Comparison of ENCODE assay signal across 10 mouse cellular contexts in the genomic region with DNA sequence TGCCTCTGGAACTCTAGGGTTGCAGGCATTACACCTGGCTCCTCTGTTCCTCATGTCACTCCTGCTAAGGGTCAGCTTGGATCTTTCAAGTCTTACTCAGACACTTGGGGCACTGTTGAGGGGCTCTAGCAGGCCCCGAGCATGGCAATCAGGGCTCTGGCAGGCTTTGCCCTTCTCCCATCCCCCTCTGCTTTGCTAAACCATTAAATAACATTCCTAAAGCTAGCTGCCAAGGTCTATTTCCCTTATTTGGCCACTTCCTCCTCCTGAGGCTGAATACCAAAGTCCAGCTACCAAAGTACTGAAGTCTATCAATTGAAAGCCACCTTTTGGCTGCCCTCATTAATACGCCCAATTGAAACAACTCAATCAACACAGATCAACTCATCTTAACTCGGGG. TPM values are rescaled to one million over a fixed set of nuclear protein-coding genes. Genes with fewer than 3 reads are reported as not detected.
DNase-seq lines count a peak whose midpoint lies in the region; ATAC-seq and TF ChIP-seq lines count a peak whose summit lies in the region.
"Had no signal": no experiment of that assay in that cellular context is flagged by ENCODE, and none has a peak within 500 bp of the region (broad histone marks: within the 10 kb centered on the region; RNA-seq: fewer than 3 reads in every experiment).

No protein-coding gene starts in this region.

- H3K4me2 ChIP-seq in embryonic facial prominence, embryonic 13.5 days: peak overlapping the region; percentile 16; the same call in 1 of the 2 replicates
- H3K4me2 ChIP-seq in myocyte (ENCODE audit: low read depth): no peak overlapping the region

- no peak for ATAC-seq in embryonic facial prominence, embryonic 13.5 days (ENCODE audit: insufficient number of reproducible peaks, insufficient read depth, low FRiP score, low TSS enrichment, low read depth)

- no peak for DNase-seq in heart, embryonic 10.5 days (ENCODE audit: low spot score)
- no peak for DNase-seq in heart, postnatal 14 days
- no peak for DNase-seq in limb, embryonic 10.5 days (ENCODE audit: low spot score)
- no peak for DNase-seq in spleen, postnatal 4 days (ENCODE audit: low spot score in 2 of 2)
- no peak for DNase-seq in left cerebral cortex, adult 11 months (ENCODE audit: low spot score)
- no peak for DNase-seq in cerebellum, postnatal 14 days
- DNase-seq: cerebellum, adult 9-11 months; right cerebral cortex, postnatal 25 days had no signal

- peaks cover 5% of the 10 kb centered on the region; the same call in 1 of the 2 replicates for H3K27me3 ChIP-seq in heart, embryonic 10.5 days (ENCODE audit: insufficient read depth, poor library complexity, severe bottlenecking)
- H3K27me3 ChIP-seq in embryonic facial prominence, embryonic 13.5 days: peaks cover 7% of the 10 kb centered on the region
- peaks cover 24% of the 10 kb centered on the region for H3K27me3 ChIP-seq in limb, embryonic 10.5 days (ENCODE audit: low read depth, poor library complexity, severe bottlenecking)
- peaks cover 4% of the 10 kb centered on the region for H3K27me3 ChIP-seq in myocyte (ENCODE audit: control insufficient read depth, insufficient read depth, insufficient read length)

- no peaks in the 10 kb centered on the region for H3K36me3 ChIP-seq in heart, embryonic 10.5 days
- H3K36me3 ChIP-seq in embryonic facial prominence, embryonic 13.5 days: no peaks in the 10 kb centered on the region
- no peaks in the 10 kb centered on the region for H3K36me3 ChIP-seq in limb, embryonic 10.5 days
- H3K36me3 ChIP-seq in myocyte (ENCODE audit: control insufficient read depth, insufficient read depth): no peaks in the 10 kb centered on the region

- H3K27ac ChIP-seq in heart, embryonic 10.5 days: 0 out of 2 replicates have a peak overlapping the region, but pooled peaks have one; percentile 9
- no peak overlapping the region for H3K27ac ChIP-seq in embryonic facial prominence, embryonic 13.5 days
- peak overlapping the region; percentile 50 for H3K27ac ChIP-seq in limb, embryonic 10.5 days

- no peak overlapping the region for H3ac ChIP-seq in myocyte (ENCODE audit: control insufficient read depth, insufficient read length)

- H3K79me2 ChIP-seq in myocyte (ENCODE audit: control insufficient read depth, insufficient read depth): no peaks in the 10 kb centered on the region

- no peaks in the 10 kb centered on the region for H3K9me3 ChIP-seq in heart, embryonic 10.5 days
- H3K9me3 ChIP-seq in embryonic facial prominence, embryonic 13.5 days: no peaks in the 10 kb centered on the region
- no peaks in the 10 kb centered on the region for H3K9me3 ChIP-seq in limb, embryonic 10.5 days (replicated peaks)

- H3K4me3 ChIP-seq in heart, embryonic 10.5 days: no peak overlapping the region
- no peak overlapping the region for H3K4me3 ChIP-seq in embryonic facial prominence, embryonic 13.5 days
- no peak overlapping the region for H3K4me3 ChIP-seq in limb, embryonic 10.5 days
- no peak overlapping the region for H3K4me3 ChIP-seq in myocyte

- no peak for TF ChIP-seq POLR2A in myocyte (IDR thresholded peaks at IDR 0.05; ENCODE audit: insufficient read length, low read depth)

- H3K4me1 ChIP-seq in heart, embryonic 10.5 days: peaks cover 24% of the 10 kb centered on the region
- H3K4me1 ChIP-seq in embryonic facial prominence, embryonic 13.5 days: peaks cover 27% of the 10 kb centered on the region
- H3K4me1 ChIP-seq in limb, embryonic 10.5 days: peaks cover 34% of the 10 kb centered on the region

- no peak overlapping the region for H3K9ac ChIP-seq in embryonic facial prominence, embryonic 13.5 days

- intact Hi-C loops in heart, postnatal 14 days (cut with DNase I): no loop called here

- 40% methylated on average over 3 of the region's 3 CpGs for WGBS in heart, embryonic 10.5 days
- WGBS in embryonic facial prominence, embryonic 13.5 days: 29% methylated on average over 3 of the region's 3 CpGs
- WGBS in limb, embryonic 10.5 days: 35% methylated on average over 3 of the region's 3 CpGs

TF ChIP-seq in myocyte, 11 proteins besides CTCF, POLR2A, EP300 and RAD21:
- TF ChIP-seq SRF (IDR thresholded peaks at IDR 0.05; ENCODE audit: control insufficient read depth, insufficient read length, low read depth) (peak; percentile 82), USF1 (IDR thresholded peaks at IDR 0.05; ENCODE audit: low read depth) (no peak)

RNA-seq across cellular contexts. Expression of gene Gstt1, which starts 3.5 kb away (rescaled TPM):
- polyA plus RNA-seq in heart, embryonic 10.5 days (2016; fragmentation: Nextera tagmentation; extraction: Ambion mirVana): 5.1 and 17.3 TPM in 2 replicates
- 1 to 10 TPM; 7.0 to 9.1 TPM for total RNA-seq in heart, postnatal 14 days (2021)
- 9.9 and 17.6 TPM in 2 replicates for polyA plus RNA-seq in embryonic facial prominence, embryonic 13.5 days (2015; fragmentation: Nextera tagmentation; extraction: Ambion mirVana)
- polyA plus RNA-seq in limb, embryonic 10.5 days (2016; fragmentation: Nextera tagmentation; extraction: Ambion mirVana): 1.7 and 3.8 TPM in 2 replicates
- 1.3 TPM for polyA plus RNA-seq in myocyte (2012; fragmentation: generic; extraction: Trizol)

RNA-seq across cellular contexts. Expression of gene Gstt3, which starts 13.7 kb away (rescaled TPM):
- 2.6 and 4.2 TPM in 2 replicates for polyA plus RNA-seq in heart, embryonic 10.5 days (2016; fragmentation: Nextera tagmentation; extraction: Ambion mirVana)
- 1 to 10 TPM; 1.8 to 4.3 TPM for total RNA-seq in heart, postnatal 14 days (2021)
- 11.8 and 16.7 TPM in 2 replicates for polyA plus RNA-seq in embryonic facial prominence, embryonic 13.5 days (2015; fragmentation: Nextera tagmentation; extraction: Ambion mirVana)
- polyA plus RNA-seq in limb, embryonic 10.5 days (2016; fragmentation: Nextera tagmentation; extraction: Ambion mirVana): 2.7 and 4.2 TPM in 2 replicates
- polyA plus RNA-seq in myocyte (2012; fragmentation: generic; extraction: Trizol): 0.13 TPM

RNA-seq across cellular contexts. Expression of gene Gm20441, which starts 14.1 kb away (rescaled TPM):
- not detected in 2 replicates for polyA plus RNA-seq in heart, embryonic 10.5 days (2016; fragmentation: Nextera tagmentation; extraction: Ambion mirVana)
- not detected for total RNA-seq in heart, postnatal 14 days (2021)
- not detected in 2 replicates for polyA plus RNA-seq in embryonic facial prominence, embryonic 13.5 days (2015; fragmentation: Nextera tagmentation; extraction: Ambion mirVana)
- polyA plus RNA-seq in limb, embryonic 10.5 days (2016; fragmentation: Nextera tagmentation; extraction: Ambion mirVana): not detected in 2 replicates
- not detected for polyA plus RNA-seq in myocyte (2012; fragmentation: generic; extraction: Trizol)

RNA-seq across cellular contexts. Expression of gene Ddt, which starts 21.7 kb away (rescaled TPM):
- 51.9 and 108 TPM in 2 replicates for polyA plus RNA-seq in heart, embryonic 10.5 days (2016; fragmentation: Nextera tagmentation; extraction: Ambion mirVana)
- 10 to 100 TPM; 44.8 to 61.1 TPM for total RNA-seq in heart, postnatal 14 days (2021)
- 77.3 and 79.2 TPM in 2 replicates for polyA plus RNA-seq in embryonic facial prominence, embryonic 13.5 days (2015; fragmentation: Nextera tagmentation; extraction: Ambion mirVana)
- polyA plus RNA-seq in limb, embryonic 10.5 days (2016; fragmentation: Nextera tagmentation; extraction: Ambion mirVana): 91.4 and 92.5 TPM in 2 replicates
- 64.2 TPM for polyA plus RNA-seq in myocyte (2012; fragmentation: generic; extraction: Trizol)

RNA-seq across cellular contexts. Expression of gene Gstt4, which starts 27.5 kb away (rescaled TPM):
- not detected in 2 replicates for polyA plus RNA-seq in heart, embryonic 10.5 days (2016; fragmentation: Nextera tagmentation; extraction: Ambion mirVana)
- total RNA-seq in heart, postnatal 14 days (2021): not detected
- polyA plus RNA-seq in embryonic facial prominence, embryonic 13.5 days (2015; fragmentation: Nextera tagmentation; extraction: Ambion mirVana): not detected in 2 replicates
- polyA plus RNA-seq in limb, embryonic 10.5 days (2016; fragmentation: Nextera tagmentation; extraction: Ambion mirVana): not detected in 2 replicates
- not detected for polyA plus RNA-seq in myocyte (2012; fragmentation: generic; extraction: Trizol)
